Mouse (Mus musculus): ENCODE data around the gene Dock9. TPM values are rescaled to one million over a fixed set of nuclear protein-coding genes. Genes with fewer than 3 reads are reported as not detected.
A peak's percentile ranks its signal among the peaks of the same experiment; 100 is the strongest.
"Not testable (repeated sequence)": the region's sequence is repeated elsewhere in the genome, so short reads cannot be mapped to it uniquely, and the experiment has no call there.

Gene Dock9
- total RNA-seq, 2 experiments from 2014 or later: 13.4 to 14.2 TPM

DNA sequence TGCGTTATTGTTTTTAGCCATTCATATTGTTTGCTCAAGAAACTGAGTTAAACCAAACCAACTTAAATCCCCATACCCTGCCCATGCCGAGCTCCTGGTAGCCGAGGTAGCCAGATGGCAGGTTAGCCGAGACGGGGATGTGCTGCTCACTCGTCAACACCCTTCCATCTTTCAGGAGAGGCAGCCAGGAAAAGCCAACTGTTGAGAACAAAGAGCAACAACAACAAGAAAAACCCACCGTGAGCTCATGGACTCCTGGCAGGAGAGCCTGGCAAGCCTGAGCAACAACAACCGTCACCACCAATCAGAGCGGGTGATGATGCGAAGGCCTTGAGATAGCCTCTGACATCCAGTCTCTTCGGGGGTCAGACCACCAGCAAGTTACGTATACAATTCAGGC, 170.9 kb downstream of the Dock9 start:
- DNase-seq (ENCODE audit: low spot score): no peak

DNA sequence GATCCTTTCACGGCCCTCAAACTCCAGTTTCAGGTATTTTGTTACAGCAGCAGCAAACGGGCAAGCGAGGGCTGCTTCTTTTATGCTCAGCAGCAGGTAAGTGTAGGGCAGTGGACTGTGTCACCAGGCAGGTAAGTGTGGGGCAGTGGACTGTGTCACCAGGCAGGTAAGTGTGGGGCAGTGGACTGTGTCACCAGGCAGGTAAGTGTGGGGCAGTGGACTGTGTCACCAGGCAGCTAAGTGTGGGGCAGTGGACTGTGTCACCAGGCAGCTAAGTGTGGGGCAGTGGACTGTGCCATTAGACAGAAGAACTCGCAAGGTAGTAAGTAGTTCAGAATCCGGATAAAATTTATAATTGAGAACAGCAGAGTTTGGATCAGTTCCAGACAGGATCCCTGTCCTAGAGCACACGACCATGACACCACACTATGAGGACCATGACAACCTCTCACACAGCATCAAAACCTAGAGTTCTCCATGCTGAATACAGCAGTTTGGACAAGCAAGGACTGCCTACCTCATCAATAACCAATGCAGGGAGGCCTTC, 173.6 kb downstream of the Dock9 start:
- DNase-seq (ENCODE audit: low spot score): not testable (repeated sequence)

- DNase-seq (ENCODE audit: low spot score): no peak
Measured at GRCm38 (mm10) chr14:121621806-121622205, 175.8 kb downstream of the Dock9 start.

DNA sequence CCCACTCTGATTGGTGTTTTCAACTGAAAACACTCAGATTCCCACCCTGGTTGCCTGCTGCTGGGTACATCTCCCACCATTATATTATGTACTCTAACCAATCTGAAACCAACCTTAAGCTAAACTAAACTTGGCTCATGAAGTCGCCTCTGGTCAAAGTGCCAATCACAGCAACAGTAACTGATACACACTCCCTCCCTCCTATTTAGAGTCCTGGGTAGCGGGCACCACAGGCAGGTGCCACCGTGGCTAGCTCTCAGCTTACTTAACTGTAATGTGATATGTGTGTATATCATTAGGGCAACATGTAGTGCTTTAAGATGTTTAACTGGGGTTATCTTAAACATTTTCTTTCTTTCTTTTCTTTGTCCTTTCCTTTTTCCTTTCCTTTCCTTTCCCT, 177.1 kb downstream of the Dock9 start:
- peak; percentile 46 for DNase-seq (ENCODE audit: low spot score)

- DNase-seq (ENCODE audit: low spot score): no peak
Measured at GRCm38 (mm10) chr14:121620157-121620556, 177.5 kb downstream of the Dock9 start.

GRCm38 (mm10) chr14:121617645-121618390, 179.8 kb downstream of the Dock9 start:
- DNase-seq (ENCODE audit: low spot score): no peak

DNA sequence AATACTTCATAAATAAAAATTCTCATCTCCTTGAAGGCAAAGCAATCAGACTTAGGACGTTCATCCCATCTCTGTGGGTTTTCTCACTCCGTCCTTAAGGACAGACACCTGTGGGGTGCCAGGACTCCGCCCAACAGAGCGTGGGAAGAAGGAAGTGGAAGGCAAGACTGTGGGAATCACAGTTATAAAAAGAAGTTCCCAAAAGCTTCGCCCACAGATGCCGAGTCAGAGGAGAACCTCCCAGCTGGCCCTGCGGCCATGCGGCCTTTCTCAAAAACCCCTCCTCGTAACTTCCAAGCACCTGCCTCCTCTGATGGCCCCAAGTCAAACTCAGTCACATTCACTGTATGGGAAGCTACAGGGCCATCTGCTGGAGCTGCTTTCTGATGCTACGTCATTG, 182.2 kb downstream of the Dock9 start:
- DNase-seq (ENCODE audit: low spot score): no peak

DNA sequence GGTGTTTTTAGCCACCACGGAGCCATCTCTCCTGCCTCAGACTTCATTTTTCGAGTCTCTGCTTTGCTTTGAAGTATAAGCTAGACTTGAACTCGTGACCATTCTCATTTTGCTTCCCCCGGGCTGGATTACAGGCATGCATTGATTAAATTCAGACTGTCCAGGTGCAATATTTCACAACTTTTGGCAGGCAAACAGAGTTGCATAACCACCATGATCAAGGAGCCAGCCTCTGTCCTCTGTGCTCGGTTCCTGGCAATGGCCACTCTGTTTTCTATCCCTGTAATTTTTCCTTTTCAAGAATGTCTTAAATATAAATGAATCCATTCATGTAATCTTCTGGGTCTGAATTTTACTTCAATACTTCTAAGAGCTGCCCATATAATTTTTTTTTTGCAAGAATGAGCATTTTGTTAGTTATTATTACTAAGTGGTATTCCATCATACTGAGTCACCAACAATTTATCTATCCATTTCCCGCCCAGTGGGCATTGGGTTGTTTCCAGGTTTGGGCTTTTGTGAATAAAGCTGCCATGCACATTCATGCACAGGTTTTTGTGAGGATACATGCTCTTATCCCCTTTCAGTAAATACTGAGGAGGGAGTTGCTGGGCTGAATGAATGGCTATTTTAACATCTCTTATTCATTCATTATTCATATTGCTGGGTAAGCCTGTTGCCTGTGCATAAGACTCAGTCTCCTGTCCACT, 183.0 kb downstream of the Dock9 start:
- peak; percentile 76 for DNase-seq (ENCODE audit: low spot score)

DNA sequence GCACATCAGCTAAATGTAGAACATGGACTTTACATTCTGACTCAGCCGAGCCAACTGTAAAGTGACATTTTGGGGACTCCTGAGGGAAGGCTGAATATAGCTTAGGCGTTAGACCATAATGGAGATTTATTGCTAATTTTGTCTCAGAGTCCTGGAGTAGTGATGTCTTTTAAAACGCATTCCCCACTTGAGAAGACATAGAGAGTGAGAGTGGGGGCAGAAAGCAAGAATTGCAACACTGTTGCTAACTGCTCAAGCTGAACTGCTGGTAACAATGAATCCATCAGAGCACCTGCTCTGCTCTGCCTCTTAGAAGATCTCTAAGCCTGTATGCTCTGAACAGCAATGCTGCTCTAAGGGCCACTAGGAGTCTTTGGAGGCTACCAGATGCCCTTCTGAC, 184.1 kb downstream of the Dock9 start:
- DNase-seq (ENCODE audit: low spot score): no peak

GRCm38 (mm10) chr14:121612926-121613325, 184.7 kb downstream of the Dock9 start:
- DNase-seq (ENCODE audit: low spot score): no peak

DNA sequence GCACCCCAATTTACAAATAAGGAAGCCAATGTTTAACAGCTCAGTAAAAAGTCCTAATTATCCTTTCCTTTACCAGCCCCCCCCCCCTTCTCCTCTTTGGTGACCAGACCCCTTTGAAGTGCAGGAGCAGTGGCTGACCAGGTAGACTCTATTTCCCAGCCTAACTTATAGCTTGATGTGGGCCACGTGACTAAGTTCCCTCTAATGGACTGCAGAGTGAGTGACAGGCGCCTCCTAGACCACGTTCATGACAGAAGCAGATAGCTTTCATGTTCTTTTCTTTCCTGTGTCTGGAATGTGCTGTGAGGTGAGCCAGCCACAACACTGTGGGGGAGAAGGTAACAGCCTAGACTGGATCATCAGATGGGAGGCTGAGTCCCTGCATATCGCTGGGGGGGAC, 186.1 kb downstream of the Dock9 start:
- DNase-seq (ENCODE audit: low spot score): no peak

- no peak for DNase-seq (ENCODE audit: low spot score)
Measured at GRCm38 (mm10) chr14:121611098-121611497, 186.5 kb downstream of the Dock9 start.

DNA sequence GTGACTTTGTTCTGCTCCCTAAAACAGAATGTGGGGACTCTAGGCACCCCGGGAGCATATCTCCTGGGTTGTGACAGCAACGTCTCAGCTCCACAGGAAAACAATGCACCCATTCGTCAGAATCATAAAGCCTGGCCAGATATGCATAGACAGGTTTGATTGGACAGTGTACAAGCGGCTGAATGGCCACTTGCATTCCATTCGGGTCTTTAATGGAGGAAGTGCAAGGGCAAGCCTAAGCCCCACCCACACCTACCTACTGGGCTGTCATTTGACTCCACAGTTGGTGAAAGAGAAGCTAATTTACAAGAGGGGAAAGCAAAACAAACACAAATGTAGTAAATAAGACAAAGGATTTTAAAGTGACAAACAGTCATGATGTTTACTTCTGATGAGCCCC, 189.1 kb downstream of the Dock9 start:
- DNase-seq (ENCODE audit: low spot score): no peak

GRCm38 (mm10) chr14:121606433-121606832, 191.2 kb downstream of the Dock9 start:
- no peak for DNase-seq (ENCODE audit: low spot score)

- DNase-seq (ENCODE audit: low spot score): no peak
Measured at GRCm38 (mm10) chr14:121605260-121605659, 192.4 kb downstream of the Dock9 start.

DNA sequence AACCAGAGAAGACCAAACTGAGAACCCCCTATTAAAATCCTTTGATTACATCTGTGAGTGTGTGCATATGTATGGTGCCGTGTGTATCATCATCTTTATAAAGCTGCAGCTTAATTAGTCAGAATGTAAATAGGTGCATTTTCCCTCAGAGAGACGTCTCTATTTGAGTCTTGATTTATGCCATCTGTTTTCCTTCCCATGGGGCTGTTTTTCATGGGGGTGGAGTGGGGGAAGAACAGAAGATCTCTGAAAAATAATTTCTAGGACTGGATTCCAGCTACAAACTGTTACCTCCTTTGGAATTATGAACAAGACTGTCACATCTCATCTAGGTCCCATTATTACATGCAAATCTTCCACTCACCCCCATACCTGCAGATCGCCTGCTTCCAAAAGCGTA, 193.1 kb downstream of the Dock9 start:
- no peak for DNase-seq (ENCODE audit: low spot score)

DNA sequence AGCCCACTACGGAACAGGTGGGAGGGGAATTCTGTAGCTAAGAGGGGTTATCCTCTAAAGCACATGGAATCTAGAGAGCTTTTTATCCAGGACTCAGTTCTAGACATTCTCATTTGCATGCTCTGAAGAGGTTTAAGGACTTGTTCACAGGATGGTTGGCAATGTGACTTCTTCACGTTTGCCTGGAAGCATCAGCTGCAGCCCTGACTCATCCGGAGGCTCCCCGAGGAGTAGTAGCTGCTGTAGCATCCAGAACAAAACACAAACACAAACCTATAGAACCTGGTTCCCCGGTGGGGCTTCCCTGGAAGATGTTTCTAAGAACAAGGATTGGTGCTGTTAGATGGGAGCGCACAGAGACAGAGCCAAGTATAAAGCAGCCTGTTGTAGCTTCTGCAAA, 195.0 kb downstream of the Dock9 start:
- no peak for DNase-seq (ENCODE audit: low spot score)

DNA sequence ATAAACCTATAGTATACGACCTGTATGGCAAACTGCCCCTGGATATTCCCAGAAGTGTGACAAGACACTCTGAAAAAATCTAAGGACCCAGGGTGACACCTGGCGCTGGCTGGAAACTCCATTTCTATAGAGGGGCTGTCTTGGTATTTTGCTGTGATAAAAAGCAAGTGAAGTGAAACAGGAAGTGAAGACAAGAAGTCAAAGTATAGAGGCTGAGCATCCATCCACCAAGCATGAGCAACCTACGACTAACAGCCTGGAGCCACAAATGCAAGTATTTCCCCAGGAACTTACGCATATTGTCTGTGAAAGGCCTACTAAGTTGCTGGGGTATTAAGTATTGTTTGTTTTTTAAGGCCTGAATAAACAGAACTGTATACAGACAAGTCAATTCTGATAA, 197.1 kb downstream of the Dock9 start:
- DNase-seq (ENCODE audit: low spot score): no peak

DNA sequence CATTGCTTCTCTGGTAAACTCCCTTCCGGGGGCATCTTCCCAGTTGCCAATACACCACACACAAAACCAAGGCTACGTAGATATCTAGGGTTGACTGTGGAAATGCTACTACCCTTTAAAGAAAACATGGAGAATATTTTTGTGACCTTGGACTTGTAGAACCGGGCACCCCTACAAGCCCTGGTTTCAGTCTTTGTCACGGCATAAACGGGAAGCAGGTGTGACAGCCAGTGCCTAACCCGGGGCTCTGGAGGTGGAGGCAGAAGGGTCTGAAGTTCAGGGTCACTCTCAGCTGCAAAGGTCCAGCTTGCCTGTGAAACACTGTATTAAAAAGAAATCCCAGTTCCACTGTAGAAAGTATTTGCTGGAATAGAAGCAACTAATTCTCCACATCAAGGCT, 200.6 kb downstream of the Dock9 start:
- DNase-seq (ENCODE audit: low spot score): no peak

GRCm38 (mm10) chr14:121596631-121597030, 201.0 kb downstream of the Dock9 start:
- DNase-seq (ENCODE audit: low spot score): no peak

GRCm38 (mm10) chr14:121594684-121595083, 203.0 kb downstream of the Dock9 start:
- no peak for DNase-seq (ENCODE audit: low spot score)

GRCm38 (mm10) chr14:121593313-121593929, 204.2 kb downstream of the Dock9 start:
- no peak for DNase-seq (ENCODE audit: low spot score)

Measured in gastrocnemius, adult 18-20 months (tissue).